Mouse (Mus musculus) G1E (cell line): Measurements from ENCODE around the gene Macrod2.

Experiments
- CTCF ChIP-seq: IDR thresholded peaks from 2 replicates; pipeline ENCODE4 v1.5.1; 2012; ENCODE audit warnings: low read depth, low read length, inconsistent platforms, mixed read lengths
- POLR2AphosphoS5 ChIP-seq: IDR thresholded peaks from 2 replicates; pipeline ENCODE4 v1.6.1; 2012; ENCODE audit warnings: low read depth, low read length, inconsistent platforms; ENCODE audit not compliant: insufficient replicate concordance

DNA sequence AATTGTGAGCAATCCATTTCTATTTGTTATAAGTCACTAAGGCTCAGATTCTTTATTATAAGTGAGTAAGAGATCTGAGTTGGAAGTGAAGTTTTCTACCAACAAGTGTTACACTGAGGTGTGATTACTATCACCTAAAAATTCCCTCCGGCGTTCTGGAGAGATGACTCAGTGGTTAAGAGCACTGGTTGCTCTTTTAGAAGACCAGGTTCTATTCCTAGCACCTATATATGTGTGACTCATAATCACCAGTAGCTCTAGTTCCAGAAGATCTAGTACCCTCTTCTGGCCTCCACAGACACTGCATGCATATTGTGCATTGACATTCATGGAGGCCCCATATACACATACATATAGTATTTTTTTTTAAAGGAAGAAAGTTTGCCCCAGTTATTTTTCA lies 80.7 kb downstream of the Macrod2 start:
- no peak for TF ChIP-seq POLR2AphosphoS5
- no peak for TF ChIP-seq CTCF
